Mouse (Mus musculus): ENCODE measurements around the gene Paqr4. TPM values are rescaled to one million over a fixed set of nuclear protein-coding genes. Genes with fewer than 3 reads are reported as not detected.

Paqr4 gene
- total and polyA plus RNA-seq, 2 experiments from 2014 or later, result 13.6 to 21.7 TPM

- H3K27me3 ChIP-seq (ENCODE audit: control insufficient read depth, insufficient read depth, low read length), result peaks cover 38% of the 10 kb centered on the region
- H3K27ac ChIP-seq (ENCODE audit: low read depth), result no peak overlapping the region
- ATAC-seq (ENCODE audit: insufficient read depth, low read depth) (peak; percentile 43), DNase-seq (ENCODE audit: low spot score) (peak; percentile 78)
- no peaks in the 10 kb centered on the region for H3K9me3 ChIP-seq (replicated peaks; ENCODE audit: control insufficient read depth, low read length)
- H3K4me3 ChIP-seq (ENCODE audit: low read depth, low read length), result peak overlapping the region; percentile 37
- H3K4me1 ChIP-seq (ENCODE audit: control insufficient read depth, insufficient read depth), result peaks cover 4% of the 10 kb centered on the region
- TF ChIP-seq CTCF (IDR thresholded peaks at IDR 0.05; ENCODE audit: low read depth), result peak; percentile 81
- TF ChIP-seq EP300 (IDR thresholded peaks at IDR 0.05; ENCODE audit: low read depth), result no peak
- H3K4me2 ChIP-seq (ENCODE audit: low read depth, low read length), result peak overlapping the region; percentile 57
- peak overlapping the region; percentile 33; the same call in 1 of the 2 replicates for H3K9ac ChIP-seq (replicated peaks; ENCODE audit: low read depth, low read length)
- peaks cover 27% of the 10 kb centered on the region for H3K36me3 ChIP-seq (replicated peaks; ENCODE audit: control insufficient read depth, insufficient read depth, low read length)
- 27% methylated on average over 10 of the region's 10 CpGs for WGBS
Measured at GRCm38 (mm10) chr17:23748631-23749391, 8.1 kb upstream of the Paqr4 start.

GRCm38 (mm10) chr17:23748026-23748425 is 7.4 kb upstream of the Paqr4 start:
- H3K4me3 ChIP-seq (ENCODE audit: low read depth, low read length), result no peak overlapping the region
- ATAC-seq (ENCODE audit: insufficient read depth, low read depth) (no peak), DNase-seq (ENCODE audit: low spot score) (no peak)
- WGBS, result 27% methylated on average over 6 of the region's 6 CpGs
- H3K9ac ChIP-seq (replicated peaks; ENCODE audit: low read depth, low read length), result no peak overlapping the region
- no peaks in the 10 kb centered on the region for H3K9me3 ChIP-seq (replicated peaks; ENCODE audit: control insufficient read depth, low read length)
- no peak overlapping the region for H3K27ac ChIP-seq (ENCODE audit: low read depth)
- H3K27me3 ChIP-seq (ENCODE audit: control insufficient read depth, insufficient read depth, low read length), result peaks cover 46% of the 10 kb centered on the region
- TF ChIP-seq EP300 (IDR thresholded peaks at IDR 0.05; ENCODE audit: low read depth) (no peak), CTCF (IDR thresholded peaks at IDR 0.05; ENCODE audit: low read depth) (no peak)
- peaks cover 19% of the 10 kb centered on the region for H3K36me3 ChIP-seq (replicated peaks; ENCODE audit: control insufficient read depth, insufficient read depth, low read length)
- no peak overlapping the region for H3K4me2 ChIP-seq (ENCODE audit: low read depth, low read length)
- peaks cover 4% of the 10 kb centered on the region for H3K4me1 ChIP-seq (ENCODE audit: control insufficient read depth, insufficient read depth)

DNA sequence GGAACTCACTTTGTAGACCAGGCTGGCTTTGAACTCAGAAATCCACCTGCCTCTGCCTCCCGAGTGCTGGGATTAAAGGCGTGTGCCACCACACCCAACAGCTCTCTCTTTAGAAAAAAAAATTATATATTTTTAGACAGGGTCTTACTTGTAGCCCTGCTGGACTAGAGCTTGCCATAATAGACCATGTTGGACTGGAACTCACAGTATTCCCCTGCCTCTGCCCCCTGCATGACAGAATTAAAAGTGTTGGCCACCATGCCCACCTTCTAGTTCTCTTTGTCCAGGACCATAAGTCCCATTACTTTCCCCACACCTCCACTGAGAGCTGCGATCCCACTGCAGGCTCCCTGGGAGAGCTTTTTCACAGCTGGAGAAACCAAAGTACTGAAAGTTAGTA is 6.8 kb upstream of the Paqr4 start:
- Histone ChIP-seq H3K4me1 (ENCODE audit: control insufficient read depth, insufficient read depth) (peaks cover 5% of the 10 kb centered on the region), H3K27me3 (ENCODE audit: control insufficient read depth, insufficient read depth, low read length) (peaks cover 51% of the 10 kb centered on the region), H3K4me2 (ENCODE audit: low read depth, low read length) (no peak overlapping the region), H3K9me3 (replicated peaks; ENCODE audit: control insufficient read depth, low read length) (no peaks in the 10 kb centered on the region), H3K4me3 (ENCODE audit: low read depth, low read length) (no peak overlapping the region), H3K36me3 (replicated peaks; ENCODE audit: control insufficient read depth, insufficient read depth, low read length) (peaks cover 13% of the 10 kb centered on the region), H3K9ac (replicated peaks; ENCODE audit: low read depth, low read length) (no peak overlapping the region), H3K27ac (ENCODE audit: low read depth) (no peak overlapping the region)
- TF ChIP-seq CTCF (IDR thresholded peaks at IDR 0.05; ENCODE audit: low read depth), result no peak
- TF ChIP-seq EP300 (IDR thresholded peaks at IDR 0.05; ENCODE audit: low read depth), result no peak
- WGBS, result 72% methylated on average over 3 of the region's 3 CpGs
- DNase-seq (ENCODE audit: low spot score), result no peak
- no peak for ATAC-seq (ENCODE audit: insufficient read depth, low read depth)

- TF ChIP-seq EP300 (IDR thresholded peaks at IDR 0.05; ENCODE audit: low read depth) (no peak), CTCF (IDR thresholded peaks at IDR 0.05; ENCODE audit: low read depth) (no peak)
- ATAC-seq (ENCODE audit: insufficient read depth, low read depth) (no peak), DNase-seq (ENCODE audit: low spot score) (no peak)
- peaks cover 9% of the 10 kb centered on the region for H3K4me1 ChIP-seq (ENCODE audit: control insufficient read depth, insufficient read depth)
- peaks cover 6% of the 10 kb centered on the region; the same call in 1 of the 2 replicates for H3K36me3 ChIP-seq (replicated peaks; ENCODE audit: control insufficient read depth, insufficient read depth, low read length)
- H3K9me3 ChIP-seq (replicated peaks; ENCODE audit: control insufficient read depth, low read length), result no peaks in the 10 kb centered on the region
- H3K27me3 ChIP-seq (ENCODE audit: control insufficient read depth, insufficient read depth, low read length), result peaks cover 58% of the 10 kb centered on the region
- WGBS, result 70% methylated on average over 3 of the region's 3 CpGs
- H3K4me3 ChIP-seq (ENCODE audit: low read depth, low read length), result no peak overlapping the region
- H3K9ac ChIP-seq (replicated peaks; ENCODE audit: low read depth, low read length), result no peak overlapping the region
- no peak overlapping the region for H3K27ac ChIP-seq (ENCODE audit: low read depth)
- H3K4me2 ChIP-seq (ENCODE audit: low read depth, low read length), result no peak overlapping the region
Measured at GRCm38 (mm10) chr17:23746767-23747166, 6.1 kb upstream of the Paqr4 start.

DNA sequence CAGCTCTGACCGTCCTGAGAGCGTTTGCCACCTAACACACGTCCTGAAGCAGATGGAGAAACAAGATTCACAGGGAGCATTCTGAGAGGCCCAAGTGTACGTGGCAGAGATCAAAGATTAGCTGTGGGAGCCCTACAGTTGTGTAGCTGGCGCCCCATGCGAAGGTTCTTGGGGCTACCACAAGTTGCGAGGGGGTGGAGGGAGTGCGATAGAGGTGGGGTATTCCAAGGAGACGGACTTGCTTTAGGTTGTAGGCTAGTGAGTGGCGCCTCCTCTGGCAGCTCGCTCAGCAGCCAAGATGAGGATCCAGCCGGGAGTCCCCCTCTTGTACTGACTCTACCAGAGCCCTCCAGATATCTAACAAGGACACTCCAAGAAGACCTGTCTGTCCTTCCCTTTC is 5.6 kb upstream of the Paqr4 start:
- ATAC-seq (ENCODE audit: insufficient read depth, low read depth) (no peak), DNase-seq (ENCODE audit: low spot score) (no peak)
- TF ChIP-seq EP300 (IDR thresholded peaks at IDR 0.05; ENCODE audit: low read depth), result no peak
- TF ChIP-seq CTCF (IDR thresholded peaks at IDR 0.05; ENCODE audit: low read depth), result 0 out of 2 replicates have a peak, but pooled peaks have one; percentile 6
- peaks cover 2% of the 10 kb centered on the region; the same call in 1 of the 2 replicates for H3K36me3 ChIP-seq (replicated peaks; ENCODE audit: control insufficient read depth, insufficient read depth, low read length)
- no peak overlapping the region for H3K4me3 ChIP-seq (ENCODE audit: low read depth, low read length)
- H3K27me3 ChIP-seq (ENCODE audit: control insufficient read depth, insufficient read depth, low read length), result peaks cover 63% of the 10 kb centered on the region
- WGBS, result 5% methylated on average over 12 of the region's 12 CpGs
- H3K4me1 ChIP-seq (ENCODE audit: control insufficient read depth, insufficient read depth), result peaks cover 9% of the 10 kb centered on the region
- no peaks in the 10 kb centered on the region for H3K9me3 ChIP-seq (replicated peaks; ENCODE audit: control insufficient read depth, low read length)
- H3K4me2 ChIP-seq (ENCODE audit: low read depth, low read length), result no peak overlapping the region
- no peak overlapping the region for H3K9ac ChIP-seq (replicated peaks; ENCODE audit: low read depth, low read length)
- H3K27ac ChIP-seq (ENCODE audit: low read depth), result no peak overlapping the region

Measured in heart, postnatal 0 days (tissue).